Mouse (Mus musculus) forelimb bud, embryonic 11.5 days (tissue): ENCODE results near the gene Gnl2.

Experiments
- DNase-seq: peaks from one replicate; pipeline ENCODE4 v3.0.0-alpha.2; 2012; ENCODE audit warnings: low read depth, low spot score

Gene Gnl2

GRCm38 (mm10) chr4:125002978-125003377 lies 13.4 kb upstream of the Gnl2 start:
- DNase-seq = no peak

GRCm38 (mm10) chr4:125004886-125005285 lies 11.5 kb upstream of the Gnl2 start:
- DNase-seq = no peak

GRCm38 (mm10) chr4:125007460-125007859 lies 8.9 kb upstream of the Gnl2 start:
- DNase-seq = no peak

GRCm38 (mm10) chr4:125008220-125008619 lies 8.2 kb upstream of the Gnl2 start:
- DNase-seq = no peak

- no peak for DNase-seq
These were observed 7.7 kb upstream of the Gnl2 start for GRCm38 (mm10) chr4:125008712-125009111.

- DNase-seq = no peak
These were observed 1.0 kb downstream of the Gnl2 start for GRCm38 (mm10) chr4:125017431-125017830.

- DNase-seq = peak; percentile 24
These were observed 4.6 kb downstream of the Gnl2 start for GRCm38 (mm10) chr4:125020780-125021538.

- peak; percentile 96 for DNase-seq
These were observed 13.7 kb downstream of the Gnl2 start for GRCm38 (mm10) chr4:125029891-125030614.

- no peak for DNase-seq
These were observed 18.0 kb downstream of the Gnl2 start for GRCm38 (mm10) chr4:125034341-125034740.

GRCm38 (mm10) chr4:125044454-125044853 lies 28.1 kb downstream of the Gnl2 start:
- no peak for DNase-seq

GRCm38 (mm10) chr4:125055385-125055784 lies 39.0 kb downstream of the Gnl2 start:
- no peak for DNase-seq

GRCm38 (mm10) chr4:125056476-125056875 lies 40.1 kb downstream of the Gnl2 start:
- DNase-seq = peak; percentile 61

GRCm38 (mm10) chr4:125057273-125057672 lies 40.9 kb downstream of the Gnl2 start:
- no peak for DNase-seq

- no peak for DNase-seq
These were observed 41.6 kb downstream of the Gnl2 start for GRCm38 (mm10) chr4:125058033-125058432.

GRCm38 (mm10) chr4:125059025-125059424 lies 42.6 kb downstream of the Gnl2 start:
- DNase-seq = peak; percentile 59

- DNase-seq = no peak
These were observed 47.4 kb downstream of the Gnl2 start for GRCm38 (mm10) chr4:125063829-125064228.

GRCm38 (mm10) chr4:125065517-125066307 lies 49.3 kb downstream of the Gnl2 start, which contains the start of gene Dnali1:
Gene Dnali1, minus strand, starts transcription at chr4:125065703.
- DNase-seq = peak; percentile 53

GRCm38 (mm10) chr4:125066490-125067370 lies 50.3 kb downstream of the Gnl2 start, which contains the start of gene Snip1:
Gene Snip1, plus strand, starts transcription at chr4:125066672.
- peak; percentile 92 for DNase-seq

- no peak for DNase-seq
These were observed 61.3 kb downstream of the Gnl2 start for GRCm38 (mm10) chr4:125077700-125078099.

- no peak for DNase-seq
These were observed 62.3 kb downstream of the Gnl2 start for GRCm38 (mm10) chr4:125078698-125079097.
